Mouse (Mus musculus) layer of hippocampus, adult 8-10 months (tissue): ENCODE results near the gene Gclm. TPM values are rescaled to one million over a fixed set of nuclear protein-coding genes. Genes with fewer than 3 reads are reported as not detected.

Experiments
- DNase-seq, 2 experiments: peaks; one replicate each; pipeline ENCODE4 v3.0.0; 2022; ENCODE audit warnings: low spot score in 2 of 2
- microRNA-seq, 2 experiments: library from miRNA; unstranded; fragments of <30 nt; microRNA quantifications; one replicate each; pipeline ENCODE4 v1.2.0; 2022
- total RNA-seq, 4 experiments: library from RNA; stranded (reverse); gene quantifications; 2 replicates each; pipeline ENCODE4 v1.2.4; 2022

Gene Gclm
- total RNA-seq, 4 experiments from 2014 or later, result 80.5 to 97.3 (median 88.5) TPM

DNA sequence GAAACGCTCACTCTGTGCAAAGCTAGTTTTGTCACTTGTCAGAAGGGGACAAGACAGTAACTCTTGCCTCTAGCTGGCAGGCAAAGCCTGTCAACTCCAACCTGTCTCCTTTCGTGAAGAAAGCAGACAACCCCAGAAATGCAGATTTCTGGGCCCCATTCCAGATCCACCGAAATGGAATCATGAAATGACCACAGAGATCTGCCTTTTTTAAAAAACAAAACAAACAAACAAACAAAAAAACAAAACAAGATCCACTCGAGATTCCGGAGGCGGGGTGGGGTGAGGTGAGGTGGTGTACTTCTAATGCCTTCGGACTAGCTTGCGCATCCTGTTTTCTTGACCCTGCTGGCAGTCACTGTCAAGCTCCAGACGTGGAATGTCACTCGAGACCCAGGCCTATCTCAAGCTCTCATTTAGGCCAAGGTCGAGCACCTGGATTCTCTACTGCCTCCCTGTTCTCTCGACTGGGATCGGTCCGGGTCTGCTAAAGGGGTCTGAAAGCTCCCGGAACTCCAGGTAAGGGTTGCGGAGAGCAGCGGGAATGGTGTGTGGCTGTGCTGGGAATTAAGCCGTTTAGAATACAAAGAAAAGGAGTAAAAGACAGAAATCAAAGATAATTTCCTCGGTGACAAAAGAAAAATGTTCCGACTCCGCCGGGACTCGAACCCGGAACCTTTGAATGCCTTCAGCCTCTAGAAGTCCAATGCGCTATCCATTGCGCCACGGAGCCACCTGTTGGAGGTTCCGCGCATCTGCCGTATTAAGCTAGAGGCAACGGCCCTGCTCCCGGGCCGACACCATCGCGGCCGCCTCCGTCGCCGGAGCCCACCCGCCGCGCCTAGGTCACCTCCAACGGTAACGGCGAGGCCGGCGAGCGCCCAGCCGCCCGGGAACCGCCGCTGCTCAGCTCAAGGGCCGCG, 47.2 kb downstream of the Gclm start:
- DNase-seq, result peak; percentile 80 to 95

DNA sequence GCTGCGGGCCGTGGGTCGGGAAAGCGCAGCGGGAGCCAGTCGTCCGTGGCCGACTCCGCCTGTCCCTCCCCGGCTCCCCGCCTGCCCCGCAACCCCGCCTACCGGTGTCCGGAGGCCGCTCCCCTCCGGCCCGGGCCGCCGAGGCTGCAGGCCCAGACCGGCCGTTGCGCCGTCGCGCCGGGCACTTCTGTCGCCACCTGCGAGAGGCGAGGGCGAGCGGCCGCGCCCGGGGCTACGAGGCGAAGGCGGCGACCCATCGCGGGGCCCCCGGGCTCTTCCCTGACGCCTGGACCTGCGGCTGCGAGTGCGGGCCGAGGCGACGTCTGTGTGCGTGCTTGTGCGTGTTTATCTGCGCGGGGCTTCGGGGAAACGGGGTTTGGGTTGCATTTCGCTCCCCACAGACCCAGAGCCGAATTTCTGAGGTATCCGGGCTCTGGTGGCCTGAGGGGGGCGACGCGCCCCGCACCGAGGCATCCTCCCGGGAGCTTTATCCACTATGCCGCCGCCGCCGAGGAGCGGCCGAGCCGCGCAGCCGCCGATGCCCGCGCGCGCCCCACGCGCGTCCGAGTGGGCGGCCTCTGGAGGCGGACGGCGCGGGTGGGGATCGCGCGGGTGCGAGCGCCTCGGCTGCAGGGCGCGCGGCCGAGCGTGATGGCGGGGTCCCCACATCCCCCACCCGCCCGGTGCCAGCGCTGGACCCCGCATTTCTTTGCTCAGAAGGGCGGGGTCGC, 48.0 kb downstream of the Gclm start:
- peak in 1 of 2 experiments; percentile 68 for DNase-seq

DNA sequence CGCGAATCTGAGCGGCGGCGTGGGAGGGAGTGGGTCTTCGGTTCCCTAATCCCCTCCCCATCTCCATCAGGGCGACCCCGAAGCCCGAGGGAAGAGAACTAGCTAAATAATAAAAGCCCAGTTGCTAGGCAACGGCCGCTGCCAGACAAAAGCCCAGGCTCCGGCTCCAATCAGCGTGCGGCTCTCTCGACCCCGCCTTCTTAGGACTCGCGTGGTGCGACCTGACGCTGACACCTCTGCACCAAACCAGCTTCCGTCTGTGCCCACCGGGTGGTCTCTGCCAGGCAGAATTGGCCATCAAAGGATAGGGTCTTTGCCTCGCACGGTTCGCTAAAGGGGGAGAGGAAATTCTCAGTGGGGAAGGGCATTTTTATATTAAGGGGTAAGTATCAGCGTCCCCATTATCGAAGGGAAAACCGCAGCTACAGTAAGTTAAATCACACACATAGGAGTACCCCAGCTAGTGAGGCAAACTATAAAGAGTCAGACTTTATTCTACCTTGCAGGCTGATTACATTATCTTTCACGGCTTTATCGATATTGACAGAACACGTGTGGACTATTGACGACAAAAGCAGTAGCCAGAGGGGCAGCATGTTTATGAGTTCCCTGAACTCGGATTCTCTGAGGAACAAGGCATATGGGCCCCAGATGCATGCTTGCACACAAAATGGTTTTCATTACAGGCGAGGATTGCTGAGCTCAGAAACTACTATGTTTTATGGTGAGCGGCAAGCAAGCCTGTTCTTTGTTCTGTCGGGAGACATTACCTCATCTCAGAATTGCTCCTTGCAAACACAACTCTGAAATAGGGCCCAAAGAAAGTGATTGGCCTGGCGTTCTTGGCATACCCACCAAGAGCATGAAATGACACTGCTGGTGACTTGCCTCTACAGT, 48.8 kb downstream of the Gclm start, which contains the start of gene Bcar3:
Bcar3 (plus strand) TSS at position 183 of the 897 bp plus-strand sequence.
- DNase-seq, result peak; percentile 94

- DNase-seq, result no peak
These were observed 50.2 kb downstream of the Gclm start for GRCm38 (mm10) chr3:122295511-122295910.

- DNase-seq, result no peak
These were observed 51.6 kb downstream of the Gclm start for GRCm38 (mm10) chr3:122296979-122297378.

GRCm38 (mm10) chr3:122300983-122301919, 55.9 kb downstream of the Gclm start:
- DNase-seq, result peak; percentile 67 to 73

- DNase-seq, result no peak
These were observed 59.2 kb downstream of the Gclm start for GRCm38 (mm10) chr3:122304560-122304959.

DNA sequence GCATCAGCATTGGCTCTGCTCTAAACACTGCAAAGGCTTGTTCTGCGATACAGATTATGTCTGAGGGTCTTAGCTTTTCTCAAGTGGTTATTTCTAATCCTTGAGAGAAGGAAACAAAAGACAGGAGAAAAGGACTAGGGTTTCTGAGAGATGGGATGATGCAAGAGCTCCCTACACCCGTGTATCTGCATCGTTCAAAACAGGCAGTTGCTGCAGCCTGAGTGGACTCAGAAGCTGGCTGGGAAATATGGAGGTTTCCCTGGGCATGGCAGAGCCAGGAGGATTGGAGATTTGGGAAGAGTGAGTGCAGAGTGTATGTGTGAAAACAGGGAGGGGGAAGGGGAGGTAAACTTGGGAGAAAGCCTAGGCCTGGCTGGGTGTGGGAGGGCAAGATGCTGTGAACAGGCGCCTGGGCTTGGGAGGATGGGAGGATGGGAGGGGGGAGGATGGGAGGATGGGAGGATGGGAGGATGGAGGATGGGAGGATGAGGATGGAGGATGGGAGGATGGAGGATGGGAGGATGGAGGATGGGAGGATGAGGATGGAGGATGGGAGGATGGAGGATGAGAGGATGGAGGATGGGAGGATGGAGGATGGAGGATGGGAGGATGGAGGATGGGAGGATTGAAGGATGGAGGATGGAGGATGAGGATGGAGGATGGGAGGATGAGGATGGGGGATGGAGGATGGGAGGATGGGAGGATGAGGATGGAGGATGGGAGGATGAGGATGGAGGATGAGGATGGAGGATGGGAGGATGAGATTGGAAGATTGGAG, 62.7 kb downstream of the Gclm start:
- no peak for DNase-seq

GRCm38 (mm10) chr3:122308981-122309380, 63.6 kb downstream of the Gclm start:
- no peak for DNase-seq

DNA sequence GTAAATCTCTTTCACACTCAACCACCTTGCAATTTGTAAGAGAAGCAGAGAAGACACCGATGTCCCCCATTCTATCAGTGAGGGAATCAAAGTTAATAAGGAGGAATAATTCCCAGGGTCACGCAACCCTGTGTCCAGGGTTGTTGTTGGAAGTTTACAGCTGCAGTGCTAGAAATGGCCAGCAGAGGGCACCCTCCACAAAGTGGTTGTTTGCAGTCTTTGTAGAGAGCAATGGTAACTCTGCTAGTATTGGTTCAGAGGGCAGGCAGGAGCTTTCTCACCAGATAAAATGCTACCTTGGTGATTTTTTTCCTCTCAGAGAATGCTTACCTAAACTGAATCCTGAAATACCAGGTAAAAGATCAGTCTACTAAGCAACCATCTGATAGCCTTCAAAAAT, 66.7 kb downstream of the Gclm start:
- peak in 1 of 2 experiments; percentile 85 for DNase-seq

GRCm38 (mm10) chr3:122312936-122313629, 67.7 kb downstream of the Gclm start:
- no peak for DNase-seq

- DNase-seq, result no peak
These were observed 68.6 kb downstream of the Gclm start for GRCm38 (mm10) chr3:122313936-122314335.

GRCm38 (mm10) chr3:122316621-122317020, 71.3 kb downstream of the Gclm start:
- DNase-seq, result no peak

DNA sequence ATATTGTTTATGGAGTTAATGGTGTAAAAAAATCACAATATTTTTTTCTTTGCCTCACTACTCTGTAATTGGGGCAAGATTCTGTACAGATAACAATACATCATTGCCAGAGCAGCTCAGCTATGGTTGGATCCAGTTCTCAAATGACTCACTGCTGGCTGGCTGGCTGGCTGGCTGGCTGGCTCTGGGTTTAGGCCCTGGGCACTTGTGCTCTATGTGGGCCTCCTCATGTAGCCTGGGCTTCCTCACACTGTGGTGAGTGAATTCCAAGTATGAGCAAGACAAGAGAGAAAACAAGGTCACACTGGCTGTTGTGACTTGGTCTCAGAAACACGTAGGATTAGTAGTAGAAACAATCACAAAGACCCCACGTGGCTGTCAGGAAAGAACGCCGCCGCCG, 72.0 kb downstream of the Gclm start:
- no peak for DNase-seq

Small RNA genes lying within 50 kb of the gene (microRNA-seq; reads per million reads assigned to microRNA genes)
- gene Gm22903 (0 reads per million in 2 experiments), gene Mir760 (2,375 to 2,655 reads per million in 2 experiments)

Other genes with a start within 250 kb of the Gclm start
- 1 to 10 TPM; 1.6 to 3.1 (median 2.4) TPM for gene Abca4, start 201.1 kb upstream of the Gclm start, total RNA-seq
- gene Dnttip2, start 28.8 kb downstream of the Gclm start, total RNA-seq, result 10 to 100 TPM; 29.5 to 32.2 (median 31.1) TPM
- gene Bcar3, start 48.6 kb downstream of the Gclm start, total RNA-seq, result 10 to 100 TPM in 2 of 4 experiments, 1 to 10 TPM in 2; 8.3 to 11.7 (median 10.1) TPM